Mouse (Mus musculus) megakaryocyte, embryonic 14.5 days (primary cell): Measurements from ENCODE around the gene Scgb1b3. TPM values are rescaled to one million over a fixed set of nuclear protein-coding genes. Genes with fewer than 3 reads are reported as not detected.

Source experiments
- H3K27me3 ChIP-seq: replicated peaks from 2 replicates; pipeline ENCODE3; 2012; ENCODE audit warnings: inconsistent platforms
- H3K36me3 ChIP-seq: replicated peaks from 2 replicates; pipeline ENCODE3; 2012; ENCODE audit warnings: low read length, inconsistent platforms, mixed read lengths
- H3K4me1 ChIP-seq: 2 replicates; pipeline ENCODE4 v1.6.1; 2012; ENCODE audit warnings: inconsistent platforms
- H3K4me3 ChIP-seq: replicated peaks from 2 replicates; pipeline ENCODE3; 2012; ENCODE audit warnings: moderate library complexity, mild to moderate bottlenecking, inconsistent platforms
- H3K9me3 ChIP-seq: 2 replicates; pipeline ENCODE4 v1.6.1; 2012; ENCODE audit warnings: inconsistent platforms
- FLI1 ChIP-seq: IDR thresholded peaks from 2 replicates; pipeline ENCODE4 v1.6.1; 2012; ENCODE audit warnings: low read length, inconsistent platforms, mixed read lengths
- GATA1 ChIP-seq: IDR thresholded peaks from 3 replicates; pipeline ENCODE4 v1.6.1; 2012; ENCODE audit warnings: mixed read lengths, low read length, inconsistent platforms, borderline replicate concordance
- polyA plus RNA-seq: library from polyadenylated mRNA; stranded (reverse); fragments of >175 nt; gene quantifications from 2 replicates; pipeline ENCODE4 v1.2.3, GENCODE M21; 2012; ENCODE audit warnings: low replicate concordance; ENCODE audit not compliant: insufficient read depth

The Scgb1b3 gene
- polyA plus RNA-seq: not detected in 2 replicates

DNA sequence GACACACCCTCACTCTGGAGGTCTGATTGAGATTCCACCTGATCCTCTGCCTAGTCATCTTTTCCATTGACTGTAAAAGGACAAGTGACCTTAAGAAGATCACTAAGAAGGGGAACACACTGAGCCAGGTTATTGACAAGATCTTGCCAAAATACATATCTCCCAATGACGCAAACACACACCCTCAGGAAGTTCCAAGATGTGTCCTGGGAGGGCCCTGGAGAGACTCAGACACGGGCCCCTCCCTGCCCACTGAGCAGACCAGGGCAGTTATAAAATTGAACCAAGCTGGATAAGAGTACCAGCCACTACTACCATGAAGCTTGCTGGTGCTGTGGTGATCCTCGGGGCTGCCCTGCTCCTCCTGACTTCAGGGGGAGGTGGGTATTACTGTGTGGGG is at the start of gene Scgb1b3:
Gene Scgb1b3, plus strand, starts transcription at position 301 of the 400 bp plus-strand sequence.
- Histone ChIP-seq H3K4me3 (no peak within 1 kb of the TSS), H3K27me3 (no peaks in the 10 kb centered on the region), H3K9me3 (peaks cover 11% of the 10 kb centered on the region), H3K4me1 (no peaks in the 10 kb centered on the region), H3K36me3 (no peaks in the 10 kb centered on the region)
- no peak for TF ChIP-seq GATA1
- no peak for TF ChIP-seq FLI1

GRCm38 (mm10) chr7:31362022-31362560 is 13.3 kb upstream of the Scgb1b3 start, which contains the start of gene Scgb2b3:
Gene Scgb2b3 (minus strand): TSS chr7:31362072.
- Histone ChIP-seq H3K4me3 (no peak within 1 kb of the TSS), H3K9me3 (peaks cover 9% of the 10 kb centered on the region; the same call in 1 of the 2 replicates), H3K4me1 (no peaks in the 10 kb centered on the region), H3K36me3 (no peaks in the 10 kb centered on the region), H3K27me3 (no peaks in the 10 kb centered on the region)
- no peak for TF ChIP-seq GATA1
- TF ChIP-seq FLI1: no peak

Other genes starting within 250 kb of the Scgb1b3 start
- 8.8 and 28.4 TPM in 2 replicates for gene Scn1b, start 248.6 kb upstream of the Scgb1b3 start, polyA plus RNA-seq
- gene Gramd1a, start 219.7 kb upstream of the Scgb1b3 start, polyA plus RNA-seq: 122 and 287 TPM in 2 replicates
- not detected in 2 replicates for gene Scgb2b2, start 85.1 kb upstream of the Scgb1b3 start, polyA plus RNA-seq
- not detected in 2 replicates for gene Scgb1b2, start 83.8 kb upstream of the Scgb1b3 start, polyA plus RNA-seq
- gene Scgb2b3, start 13.5 kb upstream of the Scgb1b3 start, polyA plus RNA-seq: not detected in 2 replicates